Mouse (Mus musculus): ENCODE measurements at regions not wholly inside any gene's neighbourhood (a gene's known extent, or its start where the extent isn't known, plus 50 kb on each side); places are given as distances from the start of the nearest gene placed in this dataset.

DNA sequence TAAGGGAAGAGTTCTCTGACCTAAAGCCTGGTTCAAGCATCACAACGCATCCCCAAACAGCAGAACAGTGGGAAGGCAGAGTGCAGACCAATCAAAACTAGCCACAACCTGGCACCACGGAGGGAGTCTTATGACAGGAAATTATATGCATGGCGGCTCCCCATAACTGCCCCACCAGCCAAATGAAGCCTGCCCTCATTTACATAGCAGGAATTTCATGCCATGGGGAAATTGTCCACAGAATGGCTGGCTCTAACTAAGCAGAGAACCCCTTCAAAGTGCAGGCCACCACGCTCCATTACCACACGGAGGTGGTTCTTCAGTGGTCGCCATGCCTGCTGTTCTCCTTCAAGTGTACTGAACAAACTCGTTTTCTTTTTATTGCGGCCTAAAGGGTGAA is 126.3 kb upstream of the Zc3h12c start:
- no peak for DNase-seq

DNA sequence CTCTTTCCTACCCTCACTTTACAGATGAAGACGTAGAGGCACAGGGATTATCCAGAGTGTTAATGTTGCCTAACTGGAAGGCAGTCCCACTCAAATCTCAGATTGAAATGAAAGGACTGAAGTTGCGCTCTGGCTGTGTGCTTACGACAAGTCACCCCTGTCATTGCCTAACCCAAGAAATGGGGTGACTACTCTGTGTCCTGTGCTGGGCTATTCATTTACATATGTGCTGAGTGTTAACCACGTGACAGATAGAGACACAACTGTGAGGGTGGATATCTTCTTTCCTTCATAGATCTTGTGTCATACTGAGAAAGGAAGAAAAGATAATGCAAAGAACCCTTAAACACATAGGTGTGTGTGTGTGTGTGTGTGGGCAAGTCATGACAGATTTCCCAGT is 120.7 kb upstream of the Zc3h12c start:
- no peak for DNase-seq

DNA sequence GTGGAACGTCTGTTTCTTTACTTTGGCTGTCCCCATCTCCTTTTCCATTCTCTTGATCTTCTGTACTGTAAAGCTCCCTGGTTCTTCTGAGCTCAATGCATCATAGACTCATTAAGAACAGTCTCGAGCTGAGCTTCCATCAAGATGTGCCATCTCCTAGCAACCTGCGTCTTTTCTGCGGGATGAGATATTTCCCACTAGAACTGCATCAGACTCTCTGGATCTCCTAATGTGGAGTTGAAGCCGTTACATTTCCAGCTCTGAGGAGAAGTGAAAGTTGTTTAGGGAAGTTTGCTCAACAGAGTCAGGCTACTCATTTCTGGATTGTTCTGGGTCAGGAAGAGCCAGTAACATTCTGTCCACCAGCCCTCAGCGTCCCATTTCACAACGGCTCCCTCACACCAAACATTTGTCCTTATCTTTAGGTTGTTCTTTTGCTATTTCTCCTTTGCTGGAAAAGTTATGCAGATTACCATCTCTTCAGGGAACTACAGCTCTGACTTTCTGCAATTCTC is 119.4 kb upstream of the Zc3h12c start:
- DNase-seq, result no peak

DNA sequence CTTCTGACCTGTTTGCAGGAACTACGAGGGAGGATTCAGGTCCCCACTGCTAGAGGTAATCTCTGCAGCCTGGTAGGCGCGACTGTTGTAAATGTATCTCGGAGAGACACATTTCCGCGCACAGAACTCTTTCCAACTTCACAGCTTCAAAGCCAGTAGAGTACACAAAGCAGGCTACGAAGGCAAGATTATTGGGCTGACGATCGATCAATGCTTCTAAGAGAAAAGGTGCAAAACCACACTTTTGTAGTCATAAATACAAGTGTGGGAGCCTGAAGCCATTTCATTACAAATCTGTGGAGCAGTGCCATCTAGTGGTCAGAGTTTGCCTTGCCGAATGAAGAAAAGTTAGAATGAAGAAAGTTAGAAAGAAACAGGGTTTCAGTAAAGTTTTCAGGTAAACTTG is 118.9 kb upstream of the Zc3h12c start:
- DNase-seq, result peak in 1 of 2 experiments; percentile 34

DNA sequence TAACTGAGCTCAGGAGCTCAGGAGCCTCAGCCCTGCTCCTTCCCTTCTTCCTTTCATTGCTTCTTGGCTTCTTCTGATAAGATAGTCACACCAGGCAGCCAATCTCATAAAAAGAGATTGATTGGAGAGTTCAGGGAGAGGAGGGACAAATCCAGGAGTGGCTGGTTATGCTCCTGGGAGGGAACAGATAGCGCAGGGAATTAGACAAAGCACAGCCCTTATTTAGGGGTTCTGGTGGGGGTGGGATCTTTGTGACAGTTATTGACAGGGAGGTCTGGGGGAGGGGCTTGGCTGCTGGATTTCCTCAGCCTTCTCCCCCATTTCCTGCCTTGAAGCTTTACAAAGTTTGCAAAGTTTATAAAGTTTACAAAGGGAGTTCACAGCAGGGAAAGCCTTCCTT is 117.7 kb upstream of the Zc3h12c start:
- no peak for DNase-seq

DNA sequence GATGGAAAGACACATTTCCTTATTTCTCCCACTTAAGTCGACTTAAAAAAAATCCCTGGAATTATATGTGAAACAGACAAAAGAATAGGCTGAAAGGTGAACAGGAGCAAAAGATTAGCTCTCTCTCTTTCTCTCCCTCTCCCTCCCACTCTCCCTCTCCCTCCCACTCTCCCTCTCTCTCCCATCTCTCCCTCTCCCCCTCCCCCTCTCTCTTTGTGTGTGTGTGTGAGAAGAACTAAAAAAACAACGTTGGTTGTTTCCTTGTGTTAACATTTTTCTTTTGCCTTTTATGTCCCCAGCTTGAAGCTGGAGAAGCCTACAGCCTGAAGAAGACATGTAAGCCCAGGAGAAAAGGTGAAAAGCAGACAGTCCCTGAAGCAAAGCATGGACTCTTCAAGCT is 115.2 kb upstream of the Zc3h12c start:
- DNase-seq, result no peak

DNA sequence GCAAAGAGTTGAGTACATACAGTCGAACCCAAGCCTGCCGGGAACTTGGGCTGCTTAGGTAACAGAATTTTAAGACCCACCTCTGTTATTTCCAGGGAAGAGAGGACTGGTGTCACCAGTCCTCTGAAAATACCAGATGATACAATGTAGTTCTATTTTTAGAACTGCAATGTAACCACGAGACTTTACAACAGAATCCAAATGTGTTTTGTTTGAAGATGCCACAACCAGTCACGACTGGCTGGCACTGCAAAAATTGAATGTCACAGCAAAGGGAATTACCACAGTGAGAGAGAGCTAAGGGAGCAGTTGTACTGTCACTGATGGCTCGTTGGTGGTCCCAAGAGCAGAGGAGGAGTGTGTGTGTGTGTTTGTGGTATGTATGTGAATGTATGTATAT is 112.6 kb upstream of the Zc3h12c start:
- no peak for DNase-seq

DNA sequence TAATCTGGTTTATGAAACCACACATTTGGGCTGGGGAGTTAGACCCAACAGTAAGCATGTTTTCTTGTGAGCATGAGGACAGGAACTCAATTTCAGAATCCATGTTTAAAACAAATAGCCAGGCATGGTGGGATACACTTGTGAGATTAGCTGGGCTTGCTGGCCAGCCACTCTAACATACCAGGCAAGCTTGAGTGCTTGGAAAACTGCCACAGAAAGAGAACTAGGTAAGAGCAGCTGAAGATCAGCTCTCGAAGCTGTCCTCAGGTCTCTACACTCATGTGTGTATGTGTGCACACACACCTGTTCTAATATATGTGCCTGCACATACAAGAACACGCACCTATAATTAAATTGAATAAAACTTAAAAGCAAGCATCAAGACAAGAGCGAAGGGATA is 112.2 kb upstream of the Zc3h12c start:
- DNase-seq, result no peak

DNA sequence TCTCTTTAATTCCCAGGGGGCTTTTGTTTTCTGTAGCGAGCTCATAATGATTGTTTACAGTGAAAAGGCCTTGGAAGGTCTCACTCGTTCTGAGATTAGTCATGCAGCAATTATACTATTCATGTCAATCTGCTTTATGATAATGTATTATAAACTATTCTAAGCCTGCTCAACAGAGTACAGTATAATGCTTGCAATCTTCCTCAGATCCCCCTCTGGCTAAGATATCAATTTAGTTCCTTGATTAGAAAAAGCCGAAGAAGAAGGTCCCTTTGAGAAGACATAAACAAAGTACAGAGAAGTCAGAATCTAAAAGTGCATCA is 110.3 kb upstream of the Zc3h12c start:
- no peak for DNase-seq

DNA sequence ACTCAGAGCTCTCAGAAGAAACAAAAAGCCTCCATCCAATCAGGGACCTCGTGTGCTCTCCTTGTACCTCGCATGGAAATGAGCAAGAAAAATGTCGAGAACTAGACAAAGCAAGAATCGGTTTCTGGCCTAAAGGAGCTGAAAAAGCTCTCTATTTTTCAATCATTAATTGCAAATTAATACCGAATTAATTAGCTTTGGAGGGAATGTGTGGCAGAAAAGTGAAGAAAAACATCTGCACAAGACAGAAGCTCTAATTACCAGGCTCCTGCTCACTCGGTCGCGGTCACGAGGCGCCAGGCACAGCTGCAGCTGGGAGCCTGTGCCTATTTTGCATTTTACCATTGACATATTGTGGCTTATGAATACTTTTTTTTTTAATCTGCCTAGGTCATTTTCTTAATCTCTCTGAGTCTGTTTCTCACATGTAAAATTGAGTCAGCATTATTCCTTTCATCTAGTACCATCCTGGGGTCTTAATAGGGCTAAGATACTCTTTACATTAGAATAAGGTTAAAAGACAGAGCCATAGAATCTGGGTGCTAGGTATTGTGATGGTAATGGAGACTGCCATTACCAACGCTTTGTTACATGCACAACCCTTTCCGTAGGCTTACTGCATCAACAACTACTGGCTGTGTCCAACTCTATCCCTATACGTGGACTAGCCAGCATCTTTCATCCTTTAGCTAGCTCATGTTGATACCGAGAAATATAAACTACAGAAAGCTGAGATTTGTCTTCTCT is 109.8 kb upstream of the Zc3h12c start:
- DNase-seq, result no peak

DNA sequence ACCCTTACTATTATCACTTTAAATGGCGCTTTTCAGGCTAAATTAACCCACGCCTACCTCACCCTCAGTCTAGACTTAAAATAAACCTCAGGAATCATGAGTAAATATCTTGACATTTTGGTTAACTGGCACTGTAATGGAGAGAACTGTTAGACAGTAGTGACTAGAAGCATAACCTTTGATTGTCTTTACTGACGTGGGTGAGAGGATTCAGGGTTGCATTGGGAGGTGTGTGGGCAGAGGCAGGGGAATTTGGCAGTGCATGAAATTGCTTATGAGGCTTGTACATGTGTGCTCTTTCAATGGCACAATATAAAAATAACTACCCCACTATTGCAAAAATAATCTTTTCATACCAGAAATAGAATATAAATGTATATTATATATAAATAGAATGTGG is 105.6 kb upstream of the Zc3h12c start:
- no peak for DNase-seq

DNA sequence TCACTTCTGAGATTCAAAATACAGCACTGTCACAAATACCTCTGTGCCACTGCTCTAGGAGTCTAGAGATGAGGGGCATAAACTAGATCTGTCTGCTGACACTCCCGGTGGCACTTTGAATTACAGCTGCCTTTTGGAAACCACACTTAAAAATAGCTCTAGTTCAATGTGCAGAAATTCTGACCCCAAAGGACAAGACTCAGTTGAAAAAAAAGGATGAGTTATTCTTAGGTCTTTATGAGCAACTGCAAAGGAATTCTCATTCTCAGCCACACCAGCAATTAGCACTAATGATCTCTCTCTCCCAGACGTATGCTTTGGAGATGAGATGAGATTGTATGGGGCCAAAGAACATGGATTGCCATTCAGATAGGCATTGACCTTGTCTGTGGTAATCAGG is 104.3 kb upstream of the Zc3h12c start:
- no peak for DNase-seq

DNA sequence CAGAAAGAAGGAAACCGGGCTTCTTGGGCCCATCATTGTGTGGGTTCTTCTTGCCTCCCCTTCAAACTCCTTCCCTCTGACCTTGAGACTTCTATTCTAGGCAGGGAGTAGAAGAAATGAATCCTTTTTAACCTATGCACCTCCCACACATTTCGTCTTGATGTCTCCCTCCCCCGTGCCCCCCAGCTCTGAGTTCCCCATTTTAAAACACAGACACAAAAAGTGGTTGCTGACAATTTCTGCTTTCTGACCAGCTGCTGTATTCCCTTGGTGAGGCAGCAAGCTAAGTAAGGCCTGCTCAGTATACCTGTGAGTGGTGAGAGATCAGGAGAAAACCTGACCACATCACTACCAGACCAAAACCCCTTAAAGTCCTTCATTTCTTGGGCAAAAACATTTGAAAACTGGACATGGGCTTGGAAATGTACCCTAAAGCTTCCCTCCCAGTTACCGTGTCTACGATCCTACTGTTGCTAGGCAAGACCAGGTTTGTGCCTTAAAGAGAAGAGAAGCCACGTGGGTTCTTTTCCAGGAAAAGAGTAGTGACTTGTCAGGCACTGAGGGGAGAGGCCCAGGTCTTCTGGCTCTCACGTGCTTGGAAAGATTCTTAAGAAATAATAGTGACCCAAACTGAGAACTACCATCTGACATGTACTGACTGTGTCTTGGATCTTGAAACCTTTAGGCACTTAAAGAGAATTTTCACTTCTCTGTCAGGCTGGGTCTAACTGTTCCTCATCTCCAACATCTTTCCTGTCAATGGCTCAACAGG is 103.2 kb upstream of the Zc3h12c start:
- no peak for DNase-seq

DNA sequence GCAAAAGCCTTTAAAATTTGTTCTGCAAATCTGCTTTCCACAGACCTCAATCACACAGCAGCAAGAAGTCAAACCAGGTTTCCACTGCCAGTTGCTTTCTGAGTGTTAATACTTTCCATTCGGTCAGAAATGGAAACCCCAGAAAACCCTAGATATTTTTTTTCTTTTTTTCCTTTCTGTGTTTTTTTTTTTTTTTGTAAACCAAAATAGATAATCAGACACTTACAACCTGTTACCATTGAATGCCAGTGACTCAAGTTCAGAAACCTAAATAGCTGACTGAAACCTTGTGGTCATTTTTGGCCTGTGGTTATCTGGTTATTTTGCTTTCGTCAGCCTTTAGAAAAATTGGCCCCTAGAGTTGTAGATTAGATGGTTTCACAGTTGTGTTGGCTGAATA is 93.2 kb upstream of the Zc3h12c start:
- DNase-seq, result no peak

DNA sequence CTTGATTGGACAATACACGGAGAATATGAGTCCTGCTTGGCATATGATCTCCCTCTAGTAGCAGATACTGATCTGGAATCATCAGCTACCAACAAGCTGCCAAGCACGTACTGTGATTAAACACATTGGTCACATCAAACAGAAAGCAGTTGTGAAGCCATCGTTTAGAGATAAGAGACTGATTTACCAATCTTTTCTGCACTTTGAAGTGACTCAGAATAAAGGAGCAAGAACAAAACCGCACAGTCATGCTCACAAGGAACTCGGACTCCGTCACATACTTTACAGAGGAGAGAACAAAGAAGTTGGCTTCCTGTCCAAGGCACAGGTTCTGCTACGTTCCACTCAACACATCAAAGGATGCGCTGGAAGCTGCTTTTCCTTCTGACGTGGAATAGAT is 91.1 kb upstream of the Zc3h12c start:
- no peak for DNase-seq

DNA sequence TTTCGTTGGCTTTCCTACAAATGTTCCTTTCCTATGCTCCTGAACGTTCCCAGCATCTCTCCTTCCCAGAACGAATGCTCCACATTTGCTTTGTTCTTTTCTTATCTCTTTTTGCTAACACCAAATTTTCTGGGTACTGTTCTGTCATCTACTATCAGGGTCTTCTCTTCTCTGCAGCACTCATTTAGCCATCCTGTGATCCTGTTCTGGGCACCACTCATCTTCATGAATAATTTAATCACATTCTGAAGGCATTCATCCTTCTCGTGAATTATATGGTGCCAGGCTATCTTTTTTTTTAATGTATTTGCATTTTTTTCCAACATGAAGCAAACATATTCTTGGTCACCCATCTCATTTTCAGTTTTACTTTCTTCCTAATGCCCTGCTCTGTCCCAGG is 87.3 kb upstream of the Zc3h12c start:
- no peak for DNase-seq

DNA sequence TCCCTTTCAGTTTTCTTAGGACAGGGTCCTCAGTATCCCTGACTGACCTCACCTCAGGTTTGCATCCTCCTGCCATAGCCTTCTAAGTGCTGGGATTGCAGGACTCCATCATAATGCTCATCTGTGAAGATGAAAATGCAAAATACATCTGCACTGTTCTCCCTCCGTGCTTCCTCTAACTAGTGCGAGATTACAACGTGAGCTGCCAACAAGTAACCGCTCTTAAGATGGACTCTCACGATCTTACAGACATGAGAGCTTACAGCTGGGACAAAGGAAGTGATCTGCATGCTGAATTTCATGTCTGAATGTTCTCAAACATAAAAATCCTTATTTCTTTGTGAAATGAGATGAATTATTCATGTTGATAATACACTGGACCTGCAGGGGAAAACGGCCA is 86.1 kb upstream of the Zc3h12c start:
- DNase-seq, result no peak

DNA sequence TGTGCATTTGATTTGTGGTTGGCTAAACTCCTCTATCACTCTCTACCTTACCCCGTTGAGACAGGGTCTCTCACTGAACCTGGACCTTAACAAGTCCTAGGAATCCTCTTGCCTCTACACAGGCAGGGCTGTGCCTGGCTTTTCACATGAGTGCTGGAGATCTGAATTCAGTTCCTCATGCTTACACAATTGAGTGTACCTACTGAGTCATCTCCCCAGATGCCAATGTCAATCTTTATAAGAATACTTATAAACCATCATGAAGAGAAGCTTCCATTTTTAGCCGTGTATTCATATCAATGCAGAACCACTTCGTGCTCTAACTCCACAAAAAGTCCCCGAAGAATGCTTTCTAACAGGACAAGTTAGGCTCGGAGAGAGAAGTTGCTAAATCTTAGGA is 83.1 kb upstream of the Zc3h12c start:
- DNase-seq, result no peak

DNA sequence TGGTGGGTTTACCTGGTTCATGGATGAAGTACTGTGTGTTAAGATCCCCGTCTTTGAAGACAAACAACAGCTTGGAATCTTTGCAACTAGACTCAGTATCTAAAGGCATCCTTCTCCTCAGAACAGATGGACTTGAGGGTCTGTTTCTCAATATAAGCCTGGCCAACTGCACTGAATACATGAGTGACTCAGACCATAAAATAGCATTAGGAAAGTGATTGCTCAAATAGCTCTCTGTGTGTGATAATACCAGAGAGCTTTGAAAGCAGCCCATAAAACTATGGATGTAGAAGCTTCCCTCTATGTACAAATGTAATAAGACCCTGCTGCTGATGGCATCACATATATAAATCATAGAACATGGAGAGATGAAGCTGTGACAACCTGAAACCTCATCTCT is 78.3 kb upstream of the Zc3h12c start:
- DNase-seq, result no peak

DNA sequence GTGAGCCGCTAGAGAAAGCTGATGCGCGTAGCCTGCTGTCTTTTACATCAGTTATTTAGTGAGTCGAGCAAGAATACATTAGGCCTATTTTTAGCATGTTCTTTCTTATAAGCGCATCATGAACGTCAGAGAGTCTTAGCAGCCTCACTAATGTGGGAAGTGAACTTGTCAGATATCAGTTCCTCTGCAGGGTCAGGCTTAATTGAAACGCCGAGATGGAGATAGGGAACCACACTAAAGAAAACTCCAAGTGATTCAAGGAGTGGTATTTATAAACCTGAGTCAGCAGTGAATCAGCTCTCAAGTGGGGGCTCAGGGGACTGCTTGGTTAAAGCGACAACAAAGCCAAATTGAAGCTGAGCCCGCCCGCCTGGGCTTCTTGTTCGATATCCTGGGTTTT is 75.7 kb upstream of the Zc3h12c start:
- DNase-seq, result no peak

DNA sequence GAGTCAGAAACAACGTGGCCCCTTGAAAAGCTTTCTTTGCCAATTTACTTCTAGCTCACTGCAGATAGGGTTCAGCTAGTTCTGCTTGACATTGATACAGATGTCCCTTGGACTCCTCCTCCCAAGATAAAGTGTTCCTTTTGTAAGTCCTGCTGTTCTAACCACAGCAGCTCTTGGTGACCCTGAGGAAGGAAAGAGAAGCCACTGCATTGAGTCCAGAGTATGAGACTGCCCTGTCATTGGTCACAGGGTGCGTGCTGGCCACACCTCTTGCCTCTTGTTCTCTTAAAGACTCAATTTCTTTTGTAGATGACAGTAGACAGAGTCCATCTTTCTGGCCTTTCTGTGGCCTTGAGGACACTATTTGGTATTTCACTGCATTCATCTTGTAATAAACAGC is 74.7 kb upstream of the Zc3h12c start:
- DNase-seq, result no peak

DNA sequence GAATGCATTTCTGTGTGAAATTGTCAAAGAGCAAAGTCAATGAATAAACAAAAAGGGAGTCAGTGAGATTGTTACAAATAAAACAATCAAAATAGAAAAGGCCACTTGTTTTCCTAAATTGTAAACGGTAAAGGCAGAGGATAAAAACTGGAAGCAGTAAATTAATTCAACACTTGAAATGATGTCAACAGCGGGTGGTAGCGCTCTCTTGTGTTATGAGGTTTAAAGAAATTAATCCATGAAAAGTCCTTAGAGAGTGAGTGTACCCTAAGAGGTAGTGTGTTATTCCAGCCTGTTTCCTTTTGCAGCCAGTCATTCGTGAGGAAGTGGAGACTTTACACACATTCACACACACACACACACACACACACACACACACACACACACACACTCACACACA is 73.2 kb upstream of the Zc3h12c start:
- no peak for DNase-seq

DNA sequence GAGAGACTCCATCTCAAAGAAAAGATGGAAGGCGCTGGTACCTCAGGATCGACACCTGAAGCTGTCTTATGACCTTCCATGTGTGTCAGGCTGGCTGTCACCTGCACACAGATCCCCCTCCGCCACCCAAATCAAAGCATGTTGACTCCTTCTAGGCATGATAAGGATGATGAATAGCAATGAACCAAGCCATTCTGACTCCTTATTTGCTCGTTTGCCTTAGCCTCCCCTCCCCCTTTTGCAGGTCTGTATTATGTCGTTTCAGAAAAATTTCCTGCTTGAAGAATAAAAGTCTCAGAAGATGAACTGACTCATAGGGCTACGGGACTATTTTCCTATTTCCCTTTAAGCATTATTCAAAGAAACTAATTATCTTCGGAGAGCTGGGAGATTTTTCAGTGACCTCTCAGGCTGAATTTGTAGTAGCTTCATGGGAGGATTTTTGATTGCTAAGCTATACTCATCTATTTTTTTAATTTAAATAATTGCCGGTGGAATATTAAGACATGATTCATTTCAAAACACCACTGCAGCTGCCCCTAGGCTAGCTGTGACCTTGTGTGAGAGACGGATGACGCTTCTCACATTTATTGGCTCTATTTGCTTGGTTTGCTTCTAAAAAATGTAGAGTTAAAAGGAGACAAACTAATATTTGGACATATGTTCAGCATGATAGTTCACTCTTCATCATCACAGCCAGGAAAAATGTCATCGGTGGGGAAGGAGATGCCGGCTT is 72.4 kb upstream of the Zc3h12c start:
- no peak for DNase-seq

DNA sequence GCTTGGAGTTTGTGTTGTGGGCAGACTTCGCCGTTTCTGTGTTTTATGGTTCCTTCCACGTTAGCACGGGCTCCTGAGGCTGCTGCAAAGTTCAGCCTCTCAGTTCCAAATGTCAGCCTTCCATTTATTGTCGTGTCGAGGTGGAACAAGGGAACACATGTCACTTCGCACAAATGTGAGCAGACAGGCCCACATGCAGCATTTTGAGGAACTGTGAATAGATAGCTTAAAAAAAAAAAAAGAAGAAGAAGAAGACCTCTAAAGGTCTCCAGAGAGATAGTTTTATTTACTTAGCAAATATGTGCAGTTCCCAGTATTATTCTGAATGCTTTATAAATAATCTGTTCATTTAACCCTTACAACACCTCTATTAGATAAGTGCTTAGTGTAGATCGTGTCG is 66.4 kb upstream of the Zc3h12c start:
- DNase-seq, result no peak

Data from thymus, postnatal 36 days (tissue).